ENCODE assay signal across 9 mouse cellular contexts in the genomic region with DNA sequence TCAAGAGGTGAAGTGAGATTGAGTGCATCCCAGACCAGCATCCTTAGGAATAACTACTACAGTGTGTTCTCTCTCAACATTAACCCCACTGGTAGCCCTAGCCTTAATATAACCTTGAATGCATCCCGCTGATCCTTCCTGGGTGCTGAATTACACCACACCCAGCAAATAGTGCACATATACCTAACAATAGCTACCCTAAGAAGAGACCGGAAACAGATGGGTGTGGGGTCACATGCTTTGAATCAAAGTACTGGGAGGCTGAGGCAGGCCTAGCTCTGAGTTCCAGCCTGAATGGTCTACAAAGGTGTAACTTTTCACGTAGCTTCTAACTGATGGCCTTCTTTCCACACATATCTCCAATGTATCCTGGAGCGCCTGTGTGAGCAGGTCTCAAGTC. TPM values are rescaled to one million over a fixed set of nuclear protein-coding genes. Genes with fewer than 3 reads are reported as not detected.
A peak's percentile ranks its signal among the peaks of the same experiment; 100 is the strongest.
DNase-seq lines count a peak whose midpoint lies in the region; ATAC-seq lines count a peak whose summit lies in the region.
"Had no signal": no experiment of that assay in that cellular context is flagged by ENCODE, and none has a peak within 500 bp of the region (broad histone marks: within the 10 kb centered on the region; RNA-seq: fewer than 3 reads in every experiment).

No protein-coding gene starts in this region.

- no peak for ATAC-seq in erythroblast, adult 5-6 weeks (replicated peaks; ENCODE audit: low FRiP score, poor library complexity, severe bottlenecking)
- ATAC-seq in liver, embryonic 11.5 days (replicated peaks; ENCODE audit: low FRiP score): no peak
- no peak for ATAC-seq in erythroid progenitor cell, adult 5-6 weeks (replicated peaks; ENCODE audit: low FRiP score, poor library complexity, severe bottlenecking)

- peak overlapping the region; percentile 99 for H3K27ac ChIP-seq in forebrain, embryonic 10.5 days
- H3K27ac ChIP-seq in liver, embryonic 11.5 days (ENCODE audit: low read depth, low read length): peak overlapping the region; percentile 85

- no peaks in the 10 kb centered on the region for H3K9me3 ChIP-seq in erythroblast, embryonic 14.5 days (ENCODE audit: control insufficient read depth, low read length)
- H3K9me3 ChIP-seq in forebrain, embryonic 10.5 days: no peaks in the 10 kb centered on the region
- H3K9me3 ChIP-seq in liver, embryonic 11.5 days (ENCODE audit: control insufficient read depth, low read length): no peaks in the 10 kb centered on the region

- peak overlapping the region; percentile 98 for H3K9ac ChIP-seq in liver, embryonic 11.5 days (ENCODE audit: low read depth, low read length)

- peak; percentile 15 for DNase-seq in 416B (ENCODE audit: low read depth)
- DNase-seq in forebrain, embryonic 10.5 days (ENCODE audit: extremely low spot score, low spot score): no peak
- DNase-seq in liver, embryonic 11.5 days (ENCODE audit: low spot score): no peak
- DNase-seq in testis, postnatal 10 days (ENCODE audit: low spot score): no peak
- DNase-seq in thymus, postnatal 4 days: no peak
- DNase-seq: right cerebral cortex, postnatal 25 days had no signal

- peak overlapping the region; percentile 100 for H3K4me3 ChIP-seq in erythroblast, embryonic 14.5 days (replicated peaks)
- peak overlapping the region; percentile 74 for H3K4me3 ChIP-seq in forebrain, embryonic 10.5 days
- H3K4me3 ChIP-seq in liver, embryonic 11.5 days (ENCODE audit: low read depth, low read length): peak overlapping the region; percentile 85

- no peaks in the 10 kb centered on the region for H3K27me3 ChIP-seq in erythroblast, embryonic 14.5 days (ENCODE audit: control insufficient read depth)
- no peaks in the 10 kb centered on the region for H3K27me3 ChIP-seq in forebrain, embryonic 10.5 days (ENCODE audit: poor library complexity, severe bottlenecking)
- no peaks in the 10 kb centered on the region for H3K27me3 ChIP-seq in liver, embryonic 11.5 days (replicated peaks; ENCODE audit: control insufficient read depth, insufficient read depth, low read length)

- H3K4me2 ChIP-seq in liver, embryonic 11.5 days: peak overlapping the region; percentile 89

- H3K4me1 ChIP-seq in erythroblast, embryonic 14.5 days (ENCODE audit: control insufficient read depth): peaks cover 58% of the 10 kb centered on the region
- H3K4me1 ChIP-seq in forebrain, embryonic 10.5 days: peaks cover 35% of the 10 kb centered on the region
- H3K4me1 ChIP-seq in liver, embryonic 11.5 days (replicated peaks; ENCODE audit: control insufficient read depth, insufficient read depth, low read length): peaks cover 23% of the 10 kb centered on the region

- 95% methylated on average over 4 of the region's 4 CpGs for WGBS in forebrain, embryonic 10.5 days
- WGBS in liver, embryonic 11.5 days: 88% methylated on average over 4 of the region's 4 CpGs

- H3K36me3 ChIP-seq in erythroblast, embryonic 14.5 days (ENCODE audit: control insufficient read depth): peaks cover 4% of the 10 kb centered on the region
- no peaks in the 10 kb centered on the region for H3K36me3 ChIP-seq in forebrain, embryonic 10.5 days (replicated peaks)
- no peaks in the 10 kb centered on the region for H3K36me3 ChIP-seq in liver, embryonic 11.5 days (ENCODE audit: control insufficient read depth, insufficient read depth, low read length)

RNA-seq across cellular contexts. Expression of a gene that starts 37.8 kb away (rescaled TPM):
- 597 and 661 TPM in 2 replicates for polyA plus RNA-seq in erythroblast, embryonic 14.5 days (2012)
- total RNA-seq in erythroblast, adult 5-6 weeks (2015; ENCODE audit: low replicate concordance): 1,027 and 1,158 TPM in 2 replicates
- total RNA-seq in erythroblast, adult 5-6 weeks (2017; ENCODE audit: low replicate concordance): 910 and 1,101 TPM in 2 replicates
- 2,941 and 3,273 TPM in 2 replicates for polyA plus RNA-seq in forebrain, embryonic 10.5 days (2016; fragmentation: Nextera tagmentation; extraction: Ambion mirVana)
- 2,666 and 2,805 TPM in 2 replicates for polyA plus RNA-seq in liver, embryonic 11.5 days (2014; fragmentation: Nextera tagmentation; extraction: Ambion mirVana)
- total RNA-seq in erythroid progenitor cell, adult 5-6 weeks (2015; ENCODE audit: low replicate concordance): 1,278 and 1,332 TPM in 2 replicates
- 1,012 and 1,167 TPM in 2 replicates for total RNA-seq in erythroid progenitor cell, adult 5-6 weeks (2017; ENCODE audit: low replicate concordance)
